Mouse (Mus musculus) cortical plate, adult 2 months (tissue): ENCODE measurements around the gene Gm44502.

Experiments used
- CTCF ChIP-seq: fragments of 200-500 bp; IDR thresholded peaks from 2 replicates; pipeline ENCODE4 v1.5.1; 2011; ENCODE audit warnings: mild to moderate bottlenecking, control low read depth, low read length; ENCODE audit not compliant: insufficient read depth; ENCODE audit errors: extremely low read depth
- POLR2A ChIP-seq: fragments of 200-500 bp; IDR thresholded peaks from 2 replicates; pipeline ENCODE4 v1.6.1; 2011; ENCODE audit warnings: mild to moderate bottlenecking, low read length, control low read depth; ENCODE audit not compliant: insufficient read depth; ENCODE audit errors: extremely low read depth

- TF ChIP-seq POLR2A (peak; percentile 57), CTCF (no peak)
Observed at GRCm38 (mm10) chr15:89453865-89454478, 24.5 kb upstream of the Gm44502 start, which contains the start of gene Mapk8ip2.
